Mouse (Mus musculus) cerebellum, adult 2 months (tissue): Measurements from ENCODE around the gene Gbp5. TPM values are rescaled to one million over a fixed set of nuclear protein-coding genes. Genes with fewer than 3 reads are reported as not detected.

Source experiments
- DNase-seq, 2 experiments: peaks; one replicate each; pipeline ENCODE4 v3.0.0; 2021
- H3K27ac ChIP-seq: fragments of 200-500 bp; 2 replicates; pipeline ENCODE4 v1.5.1; 2012; ENCODE audit warnings: low read length, control low read depth, inconsistent platforms; ENCODE audit not compliant: insufficient read depth
- H3K27me3 ChIP-seq: fragments of 200-500 bp; 2 replicates; pipeline ENCODE4 v1.6.1; 2012; ENCODE audit warnings: inconsistent platforms, mild to moderate bottlenecking, low read length, moderate library complexity; ENCODE audit not compliant: control insufficient read depth, insufficient read depth
- H3K4me1 ChIP-seq: fragments of 200-500 bp; 2 replicates; pipeline ENCODE4 v1.6.1; 2011; ENCODE audit warnings: low read length; ENCODE audit not compliant: control insufficient read depth, insufficient read depth
- H3K4me3 ChIP-seq: fragments of 200-500 bp; replicated peaks from 2 replicates; pipeline ENCODE3; 2011; ENCODE audit warnings: mild to moderate bottlenecking, low read depth, low read length, control low read depth; ENCODE audit not compliant: insufficient read depth
- CTCF ChIP-seq: fragments of 200-500 bp; IDR thresholded peaks from 2 replicates; pipeline ENCODE4 v1.5.1; 2011; ENCODE audit warnings: low read depth, mild to moderate bottlenecking, control low read depth, low read length, moderate library complexity, borderline replicate concordance; ENCODE audit not compliant: insufficient read depth
- POLR2A ChIP-seq: fragments of 200-500 bp; IDR thresholded peaks from 2 replicates; pipeline ENCODE4 v1.6.1; 2011; ENCODE audit warnings: low read length, control low read depth, borderline replicate concordance; ENCODE audit not compliant: insufficient read depth
- WGBS: fragments of 180-500 bp; shearing (Covaris S2); methylation state at CpG from one replicate; pipeline ENCODE4 v1.1.7; 2018; 5-methylcytosine and 5-hydroxymethylcytosine counted together
- polyA plus RNA-seq: library from polyadenylated mRNA; depleted of rRNA; stranded (reverse); fragments of >200 nt; gene quantifications from 2 replicates; pipeline ENCODE4 v1.2.3, GENCODE M21; 2012

Gbp5 gene
- polyA plus RNA-seq, 1 experiment = 2.4 TPM

DNA sequence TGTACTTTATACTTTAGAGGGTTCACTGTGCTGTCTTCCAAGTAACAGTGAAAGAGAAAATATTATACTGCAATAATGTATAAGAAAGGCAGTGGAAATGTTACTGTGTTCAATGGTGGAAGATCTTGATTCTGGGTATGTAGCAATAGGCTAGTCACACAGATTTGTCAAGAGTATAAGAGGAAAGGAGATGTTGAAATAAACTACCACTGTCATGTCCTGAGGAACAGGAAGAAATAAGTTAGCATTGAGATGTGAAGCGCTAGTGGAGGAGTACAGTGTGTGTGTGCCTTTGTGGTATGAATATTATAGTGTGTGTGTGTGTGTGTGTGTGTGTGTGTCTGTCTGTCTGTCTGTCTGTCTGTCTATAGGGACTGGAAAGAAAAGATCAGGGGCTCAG is 15.4 kb upstream of the Gbp5 start:
- H3K27me3 ChIP-seq = no peaks in the 10 kb centered on the region
- 89% methylated on average over 1 of the region's 1 CpGs for WGBS
- H3K4me3 ChIP-seq = no peak overlapping the region
- no peaks in the 10 kb centered on the region for H3K4me1 ChIP-seq
- TF ChIP-seq CTCF (no peak), POLR2A (no peak)
- DNase-seq = no peak
- no peak overlapping the region for H3K27ac ChIP-seq

DNA sequence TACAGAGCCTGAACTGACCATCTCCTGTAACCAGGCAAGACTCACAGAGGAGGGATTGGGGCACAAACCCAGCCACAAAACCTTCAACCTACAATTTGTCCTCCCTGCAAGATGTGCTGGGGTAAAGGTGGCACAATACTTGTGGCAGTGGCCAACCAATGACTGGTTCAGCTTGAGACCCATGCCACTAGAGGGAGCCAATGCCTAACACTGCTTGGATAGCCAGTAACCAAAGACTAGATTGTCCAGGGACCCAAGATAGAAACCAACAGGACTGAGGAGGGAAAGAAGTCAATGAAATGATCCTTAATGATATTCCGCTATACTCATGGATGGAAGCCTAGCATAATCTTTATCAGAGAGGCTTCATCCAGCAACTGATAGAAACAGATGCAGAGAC is 3.3 kb upstream of the Gbp5 start:
- Histone ChIP-seq H3K4me3 (no peak overlapping the region), H3K27ac (no peak overlapping the region), H3K4me1 (no peaks in the 10 kb centered on the region), H3K27me3 (no peaks in the 10 kb centered on the region; the same call in 1 of the 2 replicates)
- DNase-seq = peak; percentile 69
- 64% methylated on average over 1 of the region's 1 CpGs for WGBS
- TF ChIP-seq POLR2A (no peak), CTCF (peak; percentile 89)

DNA sequence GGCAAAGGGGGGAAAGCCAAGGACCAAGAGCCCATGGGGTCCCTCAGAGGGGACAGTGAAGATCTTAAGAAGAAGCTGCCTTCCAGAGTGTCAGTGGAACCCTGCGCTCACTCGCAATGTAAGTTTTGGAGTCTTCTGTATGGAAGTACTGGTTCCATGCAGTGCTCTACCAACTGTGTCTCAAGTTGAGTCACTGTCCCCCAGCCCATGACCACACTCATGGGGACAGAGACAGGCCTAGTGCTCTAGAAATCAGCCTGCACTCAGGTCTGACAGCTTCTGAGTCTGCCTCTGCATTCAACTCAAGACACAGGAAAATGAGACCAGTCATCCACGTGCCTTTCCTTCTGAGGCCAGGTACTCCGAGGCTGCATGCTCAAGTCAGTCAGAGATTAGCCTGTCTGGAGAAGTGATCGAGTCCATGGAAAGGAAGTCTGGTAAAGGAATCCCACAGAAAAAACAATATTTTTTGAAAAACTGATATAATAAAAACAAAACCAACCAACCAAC is 1.4 kb downstream of the Gbp5 start:
- DNase-seq = no peak
- H3K27ac ChIP-seq = no peak overlapping the region
- no peaks in the 10 kb centered on the region for H3K4me1 ChIP-seq
- no peak overlapping the region for H3K4me3 ChIP-seq
- peaks cover 2% of the 10 kb centered on the region; the same call in 1 of the 2 replicates for H3K27me3 ChIP-seq
- WGBS = 97% methylated on average over 5 of the region's 5 CpGs
- TF ChIP-seq POLR2A (no peak), CTCF (no peak)

DNA sequence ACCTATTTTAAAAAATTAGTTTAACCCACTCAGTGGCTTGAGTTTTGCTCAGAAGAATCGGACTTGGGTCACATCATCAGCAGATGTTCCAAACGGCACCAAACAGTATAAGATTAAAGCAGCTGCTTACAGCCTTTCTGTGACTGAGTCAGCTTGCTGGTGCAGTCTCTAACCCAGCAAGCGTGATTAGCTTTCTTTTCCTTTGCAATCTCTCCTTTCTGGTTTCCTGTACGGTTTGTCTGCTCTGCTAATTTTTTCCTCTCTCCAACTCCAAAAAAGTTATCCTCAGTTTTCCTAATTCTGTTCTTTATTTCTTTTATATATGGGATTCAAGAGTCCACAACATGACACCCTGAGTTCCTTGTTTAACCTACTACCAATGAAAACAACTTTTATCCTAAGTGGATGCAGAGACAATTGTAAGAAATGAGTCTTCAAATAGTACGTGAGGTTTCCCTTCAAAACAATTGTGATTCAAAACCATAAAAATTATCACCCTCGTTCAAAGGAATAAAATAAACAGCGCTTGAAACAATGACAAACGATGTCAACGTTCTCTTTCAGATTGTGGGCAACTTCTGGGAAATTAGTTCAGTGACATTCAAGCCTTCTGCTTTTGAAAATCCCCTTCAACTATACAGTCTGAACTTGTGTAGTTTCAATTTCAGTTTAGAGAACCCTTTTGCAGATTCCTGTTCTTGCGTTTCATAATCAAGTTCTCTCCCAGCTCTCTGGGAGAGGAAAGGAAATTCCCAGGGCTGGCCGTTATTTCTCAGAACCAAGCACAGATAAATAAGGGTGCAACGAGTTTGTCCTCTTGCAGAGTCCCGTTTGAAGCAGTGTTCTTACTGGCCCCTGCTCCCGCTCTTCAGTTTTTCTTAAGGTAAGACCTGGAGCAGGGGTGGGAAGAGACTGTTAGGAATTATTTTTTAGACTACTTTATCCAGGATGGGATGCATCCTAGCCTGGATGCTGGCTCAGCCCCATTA is 2.6 kb downstream of the Gbp5 start:
- Histone ChIP-seq H3K27me3 (peaks cover 2% of the 10 kb centered on the region; the same call in 1 of the 2 replicates), H3K4me3 (no peak overlapping the region), H3K27ac (no peak overlapping the region), H3K4me1 (no peaks in the 10 kb centered on the region)
- DNase-seq = no peak
- 87% methylated on average over 14 of the region's 14 CpGs for WGBS
- TF ChIP-seq CTCF (no peak), POLR2A (no peak)

DNA sequence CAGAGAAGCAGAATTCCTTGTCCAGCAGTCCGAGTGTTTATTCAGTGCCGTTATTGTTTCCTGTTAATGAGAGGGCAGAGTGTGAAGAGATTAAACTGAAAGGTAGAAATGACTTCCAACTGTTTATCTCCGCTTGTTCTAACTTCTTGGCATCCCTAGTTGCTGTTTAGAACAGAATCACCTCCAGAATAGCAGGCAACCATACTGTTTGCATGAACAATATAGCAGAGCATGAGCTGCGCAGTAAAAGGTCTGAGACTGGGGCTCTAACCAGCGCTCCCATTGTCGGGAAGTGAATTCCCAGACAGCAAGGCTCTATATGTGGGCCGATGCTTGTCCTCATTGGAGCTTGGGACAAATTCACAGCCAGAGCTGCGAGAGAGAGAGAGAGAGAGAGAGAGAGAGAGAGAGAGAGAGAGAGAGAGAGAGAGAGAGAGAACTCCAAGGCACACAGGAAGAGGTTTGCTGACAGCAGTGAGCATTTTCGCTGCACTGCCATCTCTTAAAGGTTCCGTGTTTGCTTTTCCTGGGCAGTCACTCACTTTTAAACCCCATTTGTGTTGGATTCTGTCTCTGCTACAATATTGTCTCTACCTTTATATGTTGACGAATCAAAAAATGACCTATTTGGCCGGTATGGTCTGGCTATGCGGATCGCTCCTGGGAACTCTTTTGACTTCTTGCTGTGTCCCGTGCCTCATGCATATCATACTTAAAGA is 3.5 kb downstream of the Gbp5 start:
- peaks cover 2% of the 10 kb centered on the region; the same call in 1 of the 2 replicates for H3K27me3 ChIP-seq
- H3K4me3 ChIP-seq = no peak overlapping the region
- DNase-seq = no peak
- no peak overlapping the region for H3K27ac ChIP-seq
- whole genome bisulfite sequencing = 80% methylated on average over 15 of the region's 15 CpGs
- no peaks in the 10 kb centered on the region for H3K4me1 ChIP-seq
- no peak for TF ChIP-seq POLR2A
- no peak for TF ChIP-seq CTCF

DNA sequence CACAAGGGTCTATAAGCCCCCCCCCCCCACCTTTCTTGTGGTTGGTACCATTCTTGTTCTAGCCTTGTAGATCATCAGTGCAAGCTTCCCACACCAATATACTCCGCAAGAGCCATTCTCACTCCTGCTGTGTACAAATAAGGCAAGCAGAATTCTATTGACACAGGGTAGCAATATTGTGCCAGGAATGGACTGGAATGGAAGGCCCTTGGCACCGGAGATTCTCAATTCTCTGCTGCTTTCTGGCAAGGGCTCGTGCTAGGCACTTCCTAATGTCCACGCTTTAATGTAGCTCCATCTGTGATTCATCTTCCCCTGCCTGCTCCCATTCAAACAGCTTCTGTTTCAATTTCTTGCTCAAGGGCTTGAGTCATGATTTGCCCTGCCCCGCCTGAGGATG is 5.2 kb downstream of the Gbp5 start:
- Histone ChIP-seq H3K4me3 (no peak overlapping the region), H3K27me3 (peaks cover 2% of the 10 kb centered on the region; the same call in 1 of the 2 replicates), H3K27ac (no peak overlapping the region), H3K4me1 (no peaks in the 10 kb centered on the region)
- TF ChIP-seq CTCF (no peak), POLR2A (no peak)
- WGBS = 2% methylated on average over 5 of the region's 5 CpGs
- DNase-seq = peak; percentile 57 to 92

DNA sequence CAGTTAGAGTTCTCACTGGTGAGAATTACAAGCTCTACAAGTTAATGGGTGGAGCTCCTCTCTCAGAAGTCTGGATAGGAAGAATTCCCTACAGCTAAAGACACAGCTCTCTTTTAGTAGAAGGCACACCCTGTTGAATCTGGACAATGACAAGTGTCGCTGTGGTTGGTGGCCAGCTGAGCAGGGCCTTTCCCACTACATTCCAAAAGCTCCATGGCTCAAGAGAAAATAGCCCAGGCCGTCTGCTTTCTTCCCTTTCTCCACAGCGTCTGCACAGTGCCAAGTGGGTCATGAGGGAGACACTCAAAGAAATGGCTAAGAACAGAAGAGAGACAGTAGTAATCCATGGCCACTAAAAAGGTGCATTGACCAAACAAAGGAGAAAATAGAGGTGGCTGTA is 34.3 kb downstream of the Gbp5 start:
- 75% methylated on average over 3 of the region's 3 CpGs for WGBS
- no peak for DNase-seq
- H3K4me3 ChIP-seq = no peak overlapping the region
- no peak overlapping the region for H3K27ac ChIP-seq
- H3K27me3 ChIP-seq = no peaks in the 10 kb centered on the region; the same call in 1 of the 2 replicates
- no peaks in the 10 kb centered on the region; the same call in 1 of the 2 replicates for H3K4me1 ChIP-seq
- TF ChIP-seq CTCF (no peak), POLR2A (no peak)
